Mouse (Mus musculus) urinary bladder, postnatal 4 days (tissue): ENCODE results near the gene Atf5.

Experiments
- DNase-seq, 2 experiments: peaks; one replicate each; pipeline ENCODE4 v3.0.0; 2021 to 2022; ENCODE audit warnings: low spot score in 2 of 2

Gene Atf5

GRCm38 (mm10) chr7:44816470-44817021 lies at the start of gene Atf5:
TSS of gene Atf5 (minus strand) at chr7:44816658.
- peak; percentile 73 to 75 for DNase-seq

- no peak for DNase-seq
These were observed 48.4 kb upstream of the Atf5 start for GRCm38 (mm10) chr7:44864595-44865542.

GRCm38 (mm10) chr7:44863982-44864494 lies 47.6 kb upstream of the Atf5 start:
- no peak for DNase-seq

GRCm38 (mm10) chr7:44863210-44863609 lies 46.8 kb upstream of the Atf5 start:
- no peak for DNase-seq

- no peak for DNase-seq
These were observed 46.0 kb upstream of the Atf5 start for GRCm38 (mm10) chr7:44862434-44862833.

- peak in 1 of 2 experiments; percentile 34 for DNase-seq
These were observed 45.0 kb upstream of the Atf5 start for GRCm38 (mm10) chr7:44861429-44861816.

GRCm38 (mm10) chr7:44860576-44861428 lies 44.3 kb upstream of the Atf5 start:
- DNase-seq: peak; percentile 72 to 83

- DNase-seq: no peak
These were observed 43.4 kb upstream of the Atf5 start for GRCm38 (mm10) chr7:44859896-44860295.

GRCm38 (mm10) chr7:44857905-44858304 lies 41.4 kb upstream of the Atf5 start:
- no peak for DNase-seq

GRCm38 (mm10) chr7:44857042-44857552 lies 40.6 kb upstream of the Atf5 start, which contains the start of gene Pnkp:
TSS of gene Pnkp (plus strand) at chr7:44857139.
- DNase-seq: peak; percentile 80

- no peak for DNase-seq
These were observed 39.9 kb upstream of the Atf5 start for GRCm38 (mm10) chr7:44856265-44856916.

- no peak for DNase-seq
These were observed 38.6 kb upstream of the Atf5 start for GRCm38 (mm10) chr7:44855036-44855435.

GRCm38 (mm10) chr7:44854356-44855031 lies 38.0 kb upstream of the Atf5 start:
- peak; percentile 83 to 85 for DNase-seq

- DNase-seq: no peak
These were observed 37.3 kb upstream of the Atf5 start for GRCm38 (mm10) chr7:44853596-44854355.

- DNase-seq: no peak
These were observed 36.6 kb upstream of the Atf5 start for GRCm38 (mm10) chr7:44853065-44853464.

GRCm38 (mm10) chr7:44852259-44853027 lies 36.0 kb upstream of the Atf5 start:
- no peak for DNase-seq

- DNase-seq: no peak
These were observed 35.3 kb upstream of the Atf5 start for GRCm38 (mm10) chr7:44851625-44852234.

GRCm38 (mm10) chr7:44850789-44851624 lies 34.5 kb upstream of the Atf5 start:
- DNase-seq: no peak
